ENCODE assay signal across 11 mouse cellular contexts in genomic region chr9:47739276-47739675, GRCm38 (mm10).
DNase-seq lines count a peak whose midpoint lies in the region; ATAC-seq and TF ChIP-seq lines count a peak whose summit lies in the region.
"Had no signal": no experiment of that assay in that cellular context is flagged by ENCODE, and none has a peak within 500 bp of the region (broad histone marks: within the 10 kb centered on the region; RNA-seq: fewer than 3 reads in every experiment).

No protein-coding gene starts in this region.

- H3K27me3 ChIP-seq in liver, embryonic 11.5 days (replicated peaks; ENCODE audit: control insufficient read depth, insufficient read depth, low read length), result no peaks in the 10 kb centered on the region
- H3K27me3 ChIP-seq in heart, embryonic 10.5 days (ENCODE audit: insufficient read depth, poor library complexity, severe bottlenecking), result no peaks in the 10 kb centered on the region
- H3K27me3 ChIP-seq: megakaryocyte, embryonic 14.5 days had no signal

- no peak for DNase-seq in layer of hippocampus, adult 2 months (ENCODE audit: low spot score in 2 of 2)
- no peak for DNase-seq in layer of hippocampus, postnatal 36 days
- DNase-seq in embryo, embryonic 11 days, result peak; percentile 36
- no peak for DNase-seq in left cerebral cortex, adult 2 months (ENCODE audit: extremely low spot score in 1 of 2, low spot score in 2 of 2)
- DNase-seq in liver, embryonic 11.5 days (ENCODE audit: low spot score), result no peak
- no peak for DNase-seq in kidney, postnatal 10 days
- no peak for DNase-seq in heart, embryonic 10.5 days (ENCODE audit: low spot score)
- DNase-seq: cerebellum, adult 11-12 months; kidney, adult 8-10 months had no signal

- ATAC-seq in liver, embryonic 11.5 days (replicated peaks; ENCODE audit: low FRiP score), result no peak

- no peak overlapping the region for H3K4me2 ChIP-seq in liver, embryonic 11.5 days

- H3K27ac ChIP-seq in layer of hippocampus, adult 2 months, result peak overlapping the region; percentile 81
- peak overlapping the region; percentile 85 for H3K27ac ChIP-seq in left cerebral cortex, adult 2 months
- H3K27ac ChIP-seq in olfactory bulb, adult 2 months (ENCODE audit: insufficient read depth, low read depth, low read length), result peak overlapping the region; percentile 74
- no peak overlapping the region for H3K27ac ChIP-seq in liver, embryonic 11.5 days (ENCODE audit: low read depth, low read length)
- H3K27ac ChIP-seq in heart, embryonic 10.5 days, result no peak overlapping the region

- H3K4me1 ChIP-seq in olfactory bulb, adult 2 months (ENCODE audit: control insufficient read depth, insufficient read depth, low read length), result peaks cover 11% of the 10 kb centered on the region
- H3K4me1 ChIP-seq in liver, embryonic 11.5 days (replicated peaks; ENCODE audit: control insufficient read depth, insufficient read depth, low read length), result no peaks in the 10 kb centered on the region; the same call in 1 of the 2 replicates
- H3K4me1 ChIP-seq in heart, embryonic 10.5 days, result peaks cover 10% of the 10 kb centered on the region
- H3K4me1 ChIP-seq: megakaryocyte, embryonic 14.5 days had no signal

- H3K4me3 ChIP-seq in layer of hippocampus, adult 2 months, result no peak overlapping the region
- no peak overlapping the region for H3K4me3 ChIP-seq in left cerebral cortex, adult 2 months
- no peak overlapping the region for H3K4me3 ChIP-seq in olfactory bulb, adult 2 months (ENCODE audit: insufficient read depth, low read depth, low read length)
- no peak overlapping the region for H3K4me3 ChIP-seq in liver, embryonic 11.5 days (ENCODE audit: low read depth, low read length)
- H3K4me3 ChIP-seq in heart, embryonic 10.5 days, result no peak overlapping the region
- H3K4me3 ChIP-seq: megakaryocyte, embryonic 14.5 days had no signal

- no peaks in the 10 kb centered on the region for H3K9me3 ChIP-seq in liver, embryonic 11.5 days (ENCODE audit: control insufficient read depth, low read length)
- H3K9me3 ChIP-seq in heart, embryonic 10.5 days, result no peaks in the 10 kb centered on the region
- H3K9me3 ChIP-seq: megakaryocyte, embryonic 14.5 days had no signal

- no peak for TF ChIP-seq POLR2A in olfactory bulb, adult 2 months (IDR thresholded peaks at IDR 0.05; ENCODE audit: insufficient read depth, low read depth, low read length)

- WGBS in olfactory bulb, adult 2 months, result 31% methylated on average over 7 of the region's 7 CpGs
- WGBS in liver, embryonic 11.5 days, result 9% methylated on average over 7 of the region's 7 CpGs
- WGBS in heart, embryonic 10.5 days, result 6% methylated on average over 7 of the region's 7 CpGs

- intact Hi-C loops in left cerebral cortex, adult 2 months (cut with DNase I), result loop anchor here (5.0 kb wide), 1 partner anchor 333 kb away; no protein-coding TSS in a partner anchor

- no peaks in the 10 kb centered on the region for H3K36me3 ChIP-seq in liver, embryonic 11.5 days (ENCODE audit: control insufficient read depth, insufficient read depth, low read length)
- no peaks in the 10 kb centered on the region for H3K36me3 ChIP-seq in heart, embryonic 10.5 days

- H3K9ac ChIP-seq in liver, embryonic 11.5 days (ENCODE audit: low read depth, low read length), result no peak overlapping the region

- TF ChIP-seq CTCF in layer of hippocampus, adult 2 months (conservative IDR thresholded peaks at IDR 0.05), result no peak
- TF ChIP-seq CTCF in left cerebral cortex, adult 2 months (IDR thresholded peaks at IDR 0.05), result no peak
- no peak for TF ChIP-seq CTCF in olfactory bulb, adult 2 months (IDR thresholded peaks at IDR 0.05; ENCODE audit: insufficient read depth, low read depth, low read length)

Comparison
In these comparisons a context has a peak if more than half of its experiments do, and no peak if none do; other contexts are left out.
1. H3K27ac ChIP-seq: peak in layer of hippocampus, adult 2 months (single experiment), left cerebral cortex, adult 2 months (single experiment) and olfactory bulb, adult 2 months (single experiment); none in liver, embryonic 11.5 days (single experiment) and heart, embryonic 10.5 days (single experiment).